Mouse (Mus musculus): ENCODE measurements around the gene Piga. TPM values are rescaled to one million over a fixed set of nuclear protein-coding genes. Genes with fewer than 3 reads are reported as not detected.

The Piga gene
- total RNA-seq, 2 experiments from 2014 or later: 5.6 to 6.6 TPM

DNA sequence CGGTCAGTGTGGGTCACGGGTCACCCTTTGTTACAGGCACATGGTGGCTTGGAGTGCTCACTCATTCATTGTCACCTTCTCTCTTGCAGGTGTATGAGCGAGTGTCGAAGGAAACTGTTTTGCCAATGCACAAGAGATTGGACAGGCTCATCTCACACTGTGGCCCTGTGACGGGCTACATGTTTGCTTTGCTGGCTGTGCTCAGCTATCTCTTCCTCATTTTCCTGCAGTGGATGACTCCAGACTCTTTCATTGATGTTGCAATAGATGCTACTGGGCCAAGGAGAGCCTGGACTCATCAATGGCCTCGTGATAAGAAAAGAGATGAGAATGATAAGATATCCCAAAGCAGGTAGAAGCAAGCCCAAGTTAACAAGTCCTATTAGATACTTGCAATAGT lies 12.0 kb downstream of the Piga start:
- no peak for DNase-seq (ENCODE audit: low spot score in 2 of 2)

DNA sequence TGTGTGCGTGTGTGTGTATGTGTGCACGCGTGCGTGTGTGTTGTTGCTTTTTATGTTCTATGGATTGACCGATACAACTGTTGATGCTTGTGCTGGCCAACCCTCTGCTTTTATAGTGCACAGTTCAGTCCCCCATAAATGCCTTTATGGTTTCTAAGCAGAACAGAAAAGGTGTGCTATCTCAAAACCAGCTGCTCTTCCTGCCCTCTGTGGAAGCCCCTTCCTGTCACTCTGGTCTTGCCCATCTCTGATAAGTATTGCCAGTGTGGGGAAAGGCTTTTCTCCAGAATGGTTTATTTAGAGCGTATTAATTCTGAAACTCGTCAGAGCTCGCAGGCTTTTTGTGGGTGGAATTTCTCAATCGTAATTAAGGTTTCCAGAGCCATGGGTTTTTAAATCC lies 13.1 kb downstream of the Piga start:
- DNase-seq (ENCODE audit: low spot score in 2 of 2): no peak

DNA sequence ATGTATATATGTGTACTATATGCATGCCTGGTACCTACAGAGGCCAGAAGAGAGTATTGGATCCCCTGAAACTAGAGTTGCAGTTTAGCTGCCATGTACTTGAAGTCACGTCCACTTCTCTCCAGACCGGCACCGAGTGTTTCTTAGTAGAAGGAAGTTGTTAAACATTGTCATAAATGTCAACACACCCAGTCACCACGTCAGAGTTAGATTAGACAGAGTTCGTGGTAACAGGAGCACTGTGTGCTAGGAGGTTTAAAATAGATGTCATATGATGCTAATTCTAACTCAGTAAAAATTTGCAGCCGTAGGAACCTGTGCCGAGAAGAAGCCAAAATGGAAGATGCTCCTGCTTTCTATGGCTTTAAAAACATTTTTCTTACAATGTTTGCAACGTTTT lies 17.1 kb downstream of the Piga start, which contains the start of gene Asb11:
Gene Asb11 (plus strand): TSS at position 286 of the 400 bp plus-strand sequence.
- no peak for DNase-seq (ENCODE audit: low spot score in 2 of 2)

DNA sequence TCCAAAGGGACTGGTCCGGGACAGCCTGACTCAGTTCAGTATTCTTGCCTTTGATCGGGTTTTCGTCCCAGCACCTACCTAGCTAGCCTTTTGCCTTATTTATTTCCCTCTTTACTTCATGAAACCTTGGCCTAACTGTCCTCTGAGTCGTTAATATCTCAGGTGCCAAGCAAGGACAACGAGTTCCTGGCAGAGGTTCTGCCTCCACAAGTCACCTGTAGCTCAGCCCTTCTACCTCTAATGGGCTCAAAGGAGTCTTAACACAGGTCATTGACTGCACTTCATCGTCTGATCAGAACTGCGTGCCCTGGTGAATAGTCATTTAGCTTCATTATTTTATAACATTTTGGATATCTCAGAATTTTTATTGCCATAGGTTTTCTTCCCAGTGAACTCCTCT lies 19.9 kb downstream of the Piga start:
- DNase-seq (ENCODE audit: low spot score in 2 of 2): no peak

DNA sequence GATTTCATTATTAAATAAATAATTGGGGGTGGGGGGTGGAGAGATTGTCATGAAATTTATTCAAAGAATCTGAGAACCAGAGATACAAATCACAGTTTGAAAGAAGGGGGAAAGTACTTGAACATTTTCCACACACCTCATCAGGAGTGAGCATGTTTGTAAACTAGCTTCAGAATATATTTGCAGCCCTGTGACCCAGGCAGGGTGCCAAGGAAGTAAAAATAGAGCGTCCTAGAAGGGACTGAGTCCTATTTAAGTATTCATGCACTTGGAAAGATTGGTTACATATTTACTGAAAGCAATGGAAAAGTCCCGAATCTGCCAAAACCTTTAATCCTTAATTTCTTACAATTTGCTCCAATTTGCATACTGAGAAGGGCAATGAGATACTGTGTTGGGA lies 20.6 kb downstream of the Piga start:
- DNase-seq (ENCODE audit: low spot score in 2 of 2): no peak

DNA sequence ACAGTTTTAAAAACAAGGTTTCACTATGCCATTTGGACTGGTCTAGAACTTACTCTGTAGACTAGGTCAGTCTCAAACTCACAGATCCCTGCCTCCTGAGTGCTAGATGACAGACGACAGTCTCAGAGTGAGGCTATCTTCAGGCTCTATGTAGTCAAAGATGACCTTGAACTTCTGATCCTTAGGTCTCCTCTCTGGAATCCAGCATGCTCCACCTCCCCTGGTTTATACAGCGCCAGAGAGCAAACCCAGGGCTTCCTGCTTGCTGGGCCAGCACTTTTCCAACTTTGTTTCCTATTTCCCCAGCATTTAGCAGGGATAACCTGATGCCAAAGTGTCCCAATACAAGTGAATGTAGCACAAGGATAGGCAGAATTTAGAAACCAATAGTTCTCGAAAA lies 21.1 kb downstream of the Piga start:
- no peak for DNase-seq (ENCODE audit: low spot score in 2 of 2)

DNA sequence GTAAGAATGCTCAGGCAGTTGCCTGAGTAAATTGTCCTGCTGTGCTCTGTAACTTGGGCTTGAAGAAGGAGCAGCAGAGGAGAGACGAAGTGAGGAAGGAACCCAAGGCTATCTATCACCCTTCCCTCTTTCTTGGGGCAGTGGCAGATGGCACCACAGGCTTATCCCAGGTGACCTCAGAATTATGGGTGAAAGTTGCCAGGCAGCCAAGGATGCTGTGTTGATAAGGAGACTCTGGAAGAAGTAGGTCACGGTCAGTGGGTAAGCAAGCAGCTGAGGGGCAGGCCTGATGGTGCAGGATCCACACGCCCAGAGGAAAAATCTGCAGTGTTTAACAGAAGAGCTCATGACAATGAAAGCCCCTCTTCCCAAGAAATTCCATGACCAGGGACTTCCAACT lies 21.7 kb downstream of the Piga start:
- DNase-seq (ENCODE audit: low spot score in 2 of 2): no peak

DNA sequence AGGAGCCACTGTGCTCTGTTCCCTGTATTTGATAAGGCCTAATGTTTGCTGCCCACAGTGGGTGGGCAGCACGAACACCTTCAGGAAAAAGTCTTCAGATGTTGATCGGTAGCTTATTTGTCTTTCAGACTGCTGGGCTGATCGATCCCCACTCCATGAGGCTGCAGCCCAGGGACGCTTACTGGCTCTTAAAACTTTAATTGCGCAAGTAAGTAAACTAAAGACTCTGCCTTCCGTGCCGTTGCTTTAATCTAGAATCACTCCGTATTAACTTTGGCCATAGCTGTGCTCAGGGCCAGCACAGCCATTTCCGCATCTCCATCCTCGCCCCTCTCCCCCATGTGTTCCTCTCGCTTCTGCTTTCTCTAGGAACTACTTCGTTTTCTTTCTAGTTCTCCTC lies 26.0 kb downstream of the Piga start:
- no peak for DNase-seq (ENCODE audit: low spot score in 2 of 2)

DNA sequence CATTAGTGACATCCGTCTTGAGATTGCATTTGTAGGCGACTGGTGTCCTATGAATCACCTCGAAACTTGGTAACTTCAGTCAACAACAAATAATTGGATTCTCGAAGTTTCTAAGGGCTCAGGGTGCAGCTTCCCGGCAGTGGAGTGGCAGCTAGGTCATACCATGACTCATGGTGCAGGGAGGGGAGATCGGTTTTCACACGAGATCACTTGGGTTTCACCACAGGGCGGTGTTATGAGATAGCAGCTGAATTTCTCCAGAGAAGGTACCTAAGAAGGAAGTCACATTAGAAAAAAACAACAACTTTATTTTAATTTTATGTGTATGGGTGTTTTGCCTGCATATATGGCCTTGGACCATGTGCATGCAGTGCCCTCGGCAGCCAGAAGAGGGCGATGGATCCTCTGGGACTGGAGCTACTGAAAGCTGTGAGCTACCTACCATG lies 26.5 kb downstream of the Piga start:
- no peak for DNase-seq (ENCODE audit: low spot score in 2 of 2)

DNA sequence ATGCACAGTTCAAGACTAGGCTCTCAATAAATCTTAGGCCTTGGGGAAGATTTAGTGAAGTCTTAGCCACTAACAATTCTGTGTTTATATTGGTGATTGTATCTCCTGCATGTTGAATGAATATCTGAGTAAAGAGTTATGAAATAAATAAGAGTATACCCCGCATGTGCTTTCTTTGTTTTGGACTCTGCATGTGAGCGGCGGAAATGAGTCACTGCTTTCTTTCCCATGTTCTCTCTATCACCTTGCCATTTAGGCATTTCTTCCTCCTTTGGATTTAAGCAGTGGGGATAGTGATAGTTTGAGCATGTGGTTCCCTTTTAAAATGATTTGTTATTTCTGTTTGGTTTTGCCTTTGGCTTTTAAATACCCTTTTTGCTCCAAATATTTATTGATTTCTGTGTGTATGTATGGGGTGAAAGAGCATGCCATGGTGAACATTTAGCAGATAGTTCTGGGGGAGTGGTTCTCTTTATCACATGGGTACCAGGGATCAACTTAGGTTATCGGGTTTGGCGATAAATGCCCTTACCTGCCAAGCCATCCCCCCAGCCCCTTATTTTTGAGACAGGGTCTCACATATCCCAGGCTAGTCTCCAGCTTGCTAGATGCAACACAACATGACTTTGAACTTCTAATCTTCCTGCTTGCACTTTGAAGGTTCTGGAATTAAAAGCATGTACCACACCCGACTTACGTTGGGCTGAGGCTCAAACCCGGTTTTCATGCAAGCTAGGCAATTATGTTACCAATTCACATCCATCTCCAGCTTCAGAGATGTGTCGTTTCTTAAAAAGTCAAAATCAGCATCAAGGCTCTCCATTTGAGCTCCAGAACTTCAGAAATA lies 27.5 kb downstream of the Piga start:
- no peak for DNase-seq (ENCODE audit: low spot score in 2 of 2)

DNA sequence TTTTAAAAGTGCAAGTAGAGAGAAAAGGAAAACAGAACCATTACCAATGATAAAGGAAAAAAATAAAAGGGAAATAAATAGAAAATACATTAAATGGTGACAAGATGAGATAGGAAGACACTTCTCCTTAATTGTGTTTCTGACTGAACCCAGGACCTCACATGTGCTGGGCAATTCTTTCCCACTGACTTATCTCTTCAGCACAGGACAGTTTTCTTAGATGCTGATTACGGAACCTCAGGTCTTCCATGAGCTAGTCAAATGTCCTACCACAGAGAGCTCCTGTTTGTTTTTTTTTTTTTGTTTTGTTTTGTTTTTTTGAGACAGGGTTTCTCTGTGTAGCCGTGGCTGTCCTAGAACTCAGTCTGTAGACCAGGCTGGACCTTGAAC lies 28.1 kb downstream of the Piga start:
- DNase-seq (ENCODE audit: low spot score in 2 of 2): no peak

DNA sequence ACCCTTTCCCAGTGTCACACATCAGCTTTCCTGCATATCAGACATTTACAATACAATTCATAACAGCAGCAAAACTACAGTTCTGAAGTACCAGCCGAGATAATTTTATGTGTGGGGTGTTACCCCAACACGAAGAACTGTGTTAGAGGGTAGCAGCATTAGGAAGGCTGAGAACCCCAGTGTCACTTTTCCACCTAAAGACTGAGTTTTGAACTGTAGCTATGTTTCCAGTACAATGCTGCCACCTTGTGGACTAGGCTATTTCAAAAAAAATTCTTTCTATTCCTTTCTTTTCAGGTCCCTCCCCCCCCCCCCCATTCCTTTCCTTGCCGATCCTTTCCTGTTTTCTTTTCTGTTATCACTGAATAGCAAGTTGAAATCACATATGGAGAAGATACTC lies 29.6 kb downstream of the Piga start:
- peak; percentile 20 to 39 for DNase-seq (ENCODE audit: low spot score in 2 of 2)

DNA sequence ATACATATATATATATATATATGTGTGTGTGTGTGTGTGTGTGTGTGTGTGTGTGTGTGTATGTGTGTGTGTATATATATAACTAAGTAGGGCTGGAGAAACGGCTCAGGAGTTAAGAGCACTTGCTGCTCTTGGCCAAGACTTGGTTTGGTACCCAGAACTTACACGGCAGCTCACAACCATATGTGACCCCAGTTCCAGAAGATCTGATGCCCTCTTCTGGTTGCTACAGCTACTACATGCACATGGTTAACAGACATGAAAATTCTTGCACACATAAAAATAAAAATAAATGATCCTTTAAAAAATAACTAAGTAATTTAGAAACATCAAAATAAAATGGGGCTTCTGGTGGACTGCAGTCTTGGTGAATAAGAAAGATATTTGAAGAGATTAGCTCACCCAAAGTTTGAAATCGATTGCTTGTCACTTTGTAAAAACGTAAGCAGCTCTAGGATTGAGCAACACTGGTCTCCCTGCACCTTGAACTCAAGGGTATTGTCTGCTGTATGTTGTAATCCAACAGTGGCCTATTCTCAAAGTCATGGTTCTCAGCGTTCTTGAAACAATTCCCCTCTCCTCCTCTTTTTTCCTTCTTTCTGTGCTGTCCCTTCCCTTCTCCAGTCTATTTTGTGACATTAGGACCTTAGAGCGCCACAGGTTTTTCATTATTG lies 39.8 kb downstream of the Piga start:
- no peak for DNase-seq (ENCODE audit: low spot score in 2 of 2)

Other genes with a start within 250 kb of the Piga start
- gene Bmx, start 161.6 kb upstream of the Piga start, total RNA-seq (2021): 1 to 10 TPM in 1 of 2 experiments, under 1 TPM in 1; 1.00 to 1.3 TPM
- gene Pir, start 150.4 kb upstream of the Piga start, total RNA-seq (2021): 1 to 10 TPM; 7.9 to 8.4 TPM
- 1 to 10 TPM; 1.8 to 2.4 TPM for gene Vegfd, start 46.4 kb upstream of the Piga start, total RNA-seq (2021)
- gene Asb11, start 17.2 kb downstream of the Piga start, total RNA-seq (2021): 1 to 10 TPM; 5.0 to 7.2 TPM
- gene Asb9, start 86.5 kb downstream of the Piga start, total RNA-seq (2021): not detected